Mouse (Mus musculus) cerebellum, adult 18-20 months (tissue): ENCODE results near the gene Smad6.

Experiments used
- DNase-seq, 2 experiments: peaks; one replicate each; pipeline ENCODE4 v3.0.0; 2021

The Smad6 gene

DNA sequence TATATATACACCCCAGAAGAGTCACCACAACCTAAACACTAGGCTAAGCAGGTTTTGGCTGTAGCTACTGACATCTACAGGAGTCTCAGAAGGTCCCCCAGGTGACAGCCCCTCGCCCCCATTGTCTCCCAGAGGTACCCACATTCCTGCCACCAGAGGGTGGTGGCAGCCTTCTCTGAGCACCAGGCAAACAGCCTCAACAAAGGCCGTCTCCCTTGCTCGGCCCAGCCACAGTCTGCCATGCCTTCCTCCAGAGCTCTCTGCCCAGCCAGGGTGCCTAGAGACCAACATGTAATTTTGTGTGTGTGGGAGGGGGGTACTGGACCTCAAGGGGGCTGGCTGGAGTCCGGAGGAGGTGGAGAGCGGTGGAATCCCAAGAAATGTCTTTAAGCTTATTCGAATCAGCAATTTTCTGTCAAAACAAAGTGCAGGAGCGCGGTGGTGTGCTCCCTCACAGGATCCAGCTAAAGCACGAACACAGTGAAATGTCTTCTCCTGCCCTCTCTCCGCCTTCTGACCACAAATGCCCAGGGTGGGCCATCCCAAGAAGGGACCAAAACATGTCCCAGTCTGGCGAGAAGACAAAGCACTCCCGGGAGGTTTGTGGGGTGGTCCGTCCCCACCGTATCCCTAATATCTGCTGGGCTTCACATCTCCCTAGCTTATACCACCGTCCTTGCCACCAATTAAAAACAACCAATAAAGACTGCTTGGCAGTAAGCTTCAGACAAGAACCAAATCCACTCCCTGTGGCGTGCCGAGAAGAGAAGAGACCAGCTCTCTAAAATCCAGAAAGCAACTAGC, 62.5 kb downstream of the Smad6 start:
- no peak for DNase-seq

DNA sequence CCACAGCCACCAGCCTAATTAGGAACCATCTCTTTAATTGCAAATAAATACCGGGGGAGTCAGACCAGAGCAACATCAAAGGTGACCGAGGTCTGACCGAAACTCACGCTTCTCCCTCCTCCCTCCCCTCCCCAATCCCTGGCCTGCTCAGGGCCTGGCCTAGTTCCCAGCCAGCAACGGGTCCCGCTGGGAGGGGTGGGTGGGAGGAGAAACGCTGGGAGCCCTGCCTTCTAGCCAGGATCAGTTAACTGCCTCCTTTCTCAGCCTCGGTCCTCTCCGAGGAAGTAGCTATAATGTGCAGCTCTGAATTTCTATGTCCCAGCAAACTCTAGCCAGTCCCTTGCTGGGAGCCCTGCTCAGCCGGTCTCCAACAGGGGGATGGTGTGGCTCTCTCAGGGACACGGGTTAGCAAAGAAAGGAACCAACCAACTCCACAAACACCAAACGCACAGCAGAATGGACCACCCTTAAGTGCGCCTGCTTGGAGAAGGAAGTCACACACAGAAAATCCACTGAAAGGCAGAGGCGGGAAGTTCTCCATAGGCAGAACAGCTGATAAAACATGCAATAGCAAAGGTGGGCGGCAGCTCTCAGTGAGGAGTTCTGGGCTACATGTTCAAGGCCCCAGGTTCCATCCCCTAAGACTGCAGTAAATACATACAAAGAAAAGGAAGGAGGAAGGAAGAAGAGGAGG, 63.4 kb downstream of the Smad6 start:
- DNase-seq: no peak

DNA sequence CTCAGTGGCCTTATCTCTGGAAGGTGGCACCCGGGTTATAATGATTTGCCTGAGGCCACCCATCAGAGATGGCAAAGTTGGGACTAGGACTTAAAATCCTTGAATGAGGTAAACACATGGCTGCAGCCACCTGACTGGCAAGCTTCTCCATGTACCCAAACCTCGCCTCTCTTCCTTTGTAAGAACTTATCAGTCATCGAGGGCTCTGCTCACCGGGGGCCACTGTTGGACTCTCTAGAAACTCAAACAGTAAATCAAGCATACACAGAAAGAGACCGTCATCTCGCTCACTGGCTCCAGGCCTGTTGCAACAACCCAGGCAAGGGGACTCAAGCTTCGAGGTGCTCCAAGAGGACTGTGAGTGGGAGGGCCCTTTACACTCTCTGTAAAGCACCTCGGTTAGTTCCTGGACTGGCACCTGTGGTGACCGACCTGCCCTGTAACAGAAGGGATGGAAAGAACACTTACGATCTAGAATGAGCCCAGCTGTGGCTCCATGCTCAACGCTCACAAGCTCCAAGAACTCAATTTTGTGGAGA, 64.1 kb downstream of the Smad6 start:
- DNase-seq: no peak

DNA sequence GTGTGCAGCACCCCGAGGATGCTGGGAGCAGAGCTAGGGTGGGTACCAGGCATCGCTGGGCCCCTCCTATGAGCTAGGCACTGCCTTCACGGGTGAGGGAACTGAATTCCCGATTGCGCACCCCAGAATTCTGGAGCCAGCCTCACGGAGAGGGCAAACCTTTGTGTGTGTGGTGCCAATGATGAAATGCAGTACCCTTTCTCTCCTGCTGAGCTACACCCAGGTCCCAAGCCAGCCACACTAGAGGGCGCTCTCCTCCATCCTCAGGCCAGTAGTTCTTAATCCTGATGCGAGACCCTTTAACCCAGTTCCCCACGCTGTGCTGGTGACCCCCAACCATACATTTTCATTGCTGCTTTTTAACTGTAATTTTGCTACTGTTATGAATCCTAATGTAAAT, 65.8 kb downstream of the Smad6 start:
- peak; percentile 34 to 38 for DNase-seq

DNA sequence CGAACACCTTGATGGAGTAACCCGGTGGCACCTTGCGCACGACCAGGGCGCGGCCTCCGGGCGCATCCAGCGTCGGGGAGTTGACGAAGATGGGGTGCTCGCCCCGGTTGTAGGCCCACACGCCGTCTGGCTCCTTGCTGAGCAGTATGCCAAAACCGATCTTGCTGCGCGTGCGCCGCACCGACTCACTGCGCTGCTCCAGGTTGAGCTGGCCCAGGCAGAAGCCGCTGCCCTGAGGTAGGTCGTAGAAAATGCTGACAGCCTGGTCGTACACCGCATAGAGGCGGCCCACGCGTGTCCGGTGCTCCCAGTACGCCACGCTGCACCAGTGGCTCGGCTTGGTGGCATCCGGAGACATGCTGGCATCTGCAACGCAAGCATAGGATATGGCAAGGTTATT, 68.2 kb downstream of the Smad6 start:
- no peak for DNase-seq

DNA sequence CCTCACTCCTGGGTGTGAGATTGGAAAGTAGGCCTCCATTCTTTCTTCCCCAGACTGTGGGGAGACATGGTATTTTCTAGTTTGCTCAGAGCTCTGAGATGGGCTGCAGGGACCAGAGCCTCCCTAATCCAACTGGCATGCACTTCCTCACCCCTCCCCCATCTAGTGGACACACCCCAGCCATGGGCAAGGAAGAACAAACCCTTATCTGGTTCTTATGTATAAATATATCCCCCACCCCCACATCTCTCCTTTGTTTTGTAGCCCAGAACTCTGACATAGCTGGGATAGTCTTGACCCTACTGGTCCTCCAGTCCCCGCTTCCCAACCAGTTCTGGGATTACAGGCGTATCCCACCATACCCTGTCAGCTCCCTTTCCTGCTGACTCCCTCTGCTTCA, 69.3 kb downstream of the Smad6 start:
- DNase-seq: no peak

DNA sequence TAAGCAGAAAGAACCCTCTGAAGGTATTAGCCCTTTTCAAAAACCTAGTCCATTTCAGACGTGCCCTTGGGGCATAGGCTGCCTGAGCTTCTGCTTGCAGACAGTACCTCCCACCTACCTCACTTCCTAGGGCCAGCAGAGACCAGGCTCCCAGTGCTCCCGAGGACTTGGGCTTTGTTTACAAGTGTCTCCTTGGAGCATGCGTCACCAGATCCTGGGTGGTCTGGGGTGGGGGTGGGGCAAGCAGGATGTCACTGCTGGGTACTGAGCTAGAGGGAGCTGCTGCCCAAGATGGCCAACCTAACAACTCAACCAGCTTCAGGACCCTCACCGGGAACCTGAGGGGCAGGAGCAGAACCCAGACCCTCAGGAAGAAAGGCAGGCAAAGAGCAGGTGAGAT, 71.5 kb downstream of the Smad6 start:
- DNase-seq: no peak

DNA sequence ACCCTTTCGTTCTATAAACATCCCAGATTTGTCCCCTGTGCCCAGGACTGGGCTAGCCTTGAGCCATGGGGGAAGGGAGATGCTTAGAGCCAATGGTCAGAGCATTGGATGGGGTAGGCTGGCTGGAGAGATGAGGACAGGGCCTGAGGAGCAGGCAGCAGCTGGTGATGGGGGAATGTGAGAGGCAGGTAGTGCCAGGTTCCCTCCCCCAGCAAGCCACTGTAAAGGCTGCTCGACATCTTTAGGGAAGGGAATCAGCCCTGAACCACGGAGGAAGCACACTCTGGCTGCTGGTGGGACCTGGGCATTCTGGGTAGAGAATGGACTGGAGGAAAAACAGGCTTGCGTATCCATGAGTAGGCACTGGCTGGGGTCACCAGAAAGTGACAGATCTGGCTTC, 72.5 kb downstream of the Smad6 start:
- DNase-seq: no peak

DNA sequence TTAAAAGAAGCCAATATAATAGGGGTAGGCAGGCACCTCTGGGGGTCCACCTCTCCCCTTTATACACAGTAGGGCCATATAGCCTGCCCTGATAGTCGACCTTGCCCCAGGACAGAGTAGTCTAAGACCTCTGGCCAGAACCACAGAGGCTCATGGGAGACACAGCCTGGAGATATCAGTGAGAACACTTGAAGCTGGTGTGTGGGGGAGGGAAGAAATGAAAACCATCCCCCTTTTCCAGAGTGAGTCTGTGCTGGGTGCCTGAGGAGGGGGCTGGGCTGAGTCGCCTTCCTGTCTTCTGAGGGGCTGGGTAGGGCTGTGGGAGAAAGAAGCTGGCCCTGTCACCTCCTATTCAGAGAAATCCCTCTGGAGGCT, 79.3 kb downstream of the Smad6 start:
- no peak for DNase-seq

DNA sequence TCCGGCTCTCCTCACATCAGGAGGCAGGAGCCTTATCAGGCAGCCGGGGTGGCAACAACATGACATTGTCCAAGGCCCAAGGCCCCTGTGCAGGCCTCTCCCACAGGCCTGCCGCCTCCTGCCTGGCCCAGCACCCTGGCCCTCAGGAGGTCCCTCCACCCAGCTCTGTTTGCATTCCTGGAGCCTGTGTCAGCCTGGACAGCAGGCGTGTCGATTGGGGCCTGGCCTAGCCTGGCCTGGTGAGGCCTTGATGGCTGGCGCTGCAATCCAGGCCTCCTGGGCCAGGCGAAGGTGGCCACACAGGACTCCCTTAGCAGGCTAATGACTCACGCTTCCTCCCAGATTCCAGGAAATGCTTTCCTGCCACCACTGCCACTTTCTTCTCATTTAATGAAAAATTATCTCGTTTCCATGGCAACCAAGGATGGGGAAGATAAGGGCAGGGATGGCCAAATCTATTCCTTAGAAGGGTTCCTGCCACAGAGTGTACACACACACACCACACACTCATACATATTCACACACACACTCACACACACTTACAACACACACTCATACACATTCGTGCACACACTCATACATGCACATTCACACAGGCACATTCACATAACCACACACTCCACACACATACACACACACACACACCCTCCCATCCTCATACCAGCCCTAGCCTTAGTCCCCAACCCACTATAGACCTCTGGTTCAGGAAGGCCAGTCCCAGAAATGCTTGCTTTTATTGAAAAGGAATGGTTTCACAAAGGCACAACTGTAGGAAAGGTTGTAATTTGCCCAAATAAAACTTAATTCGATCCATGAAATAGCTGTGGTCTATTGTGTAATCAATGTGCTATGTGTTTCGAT, 79.9 kb downstream of the Smad6 start:
- DNase-seq: no peak

DNA sequence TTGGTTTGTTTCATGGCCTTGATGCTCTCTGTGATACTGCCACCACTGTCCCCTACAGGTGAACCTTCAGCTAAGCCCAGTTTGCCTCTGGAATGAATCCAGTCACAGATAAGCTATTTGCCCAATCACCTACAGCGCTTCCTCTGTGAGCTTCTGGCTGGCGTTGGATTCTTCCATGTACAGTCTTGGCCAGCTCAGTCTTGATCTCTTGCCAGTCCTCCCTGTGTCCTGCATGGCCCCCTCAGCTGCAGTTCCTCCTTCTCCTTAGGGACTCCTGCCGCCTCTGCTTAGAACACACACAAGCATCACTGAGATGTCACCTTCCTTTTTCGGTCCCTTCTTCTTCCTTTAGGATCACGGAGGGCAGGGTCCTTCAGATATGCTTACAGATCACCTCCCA, 85.6 kb downstream of the Smad6 start:
- no peak for DNase-seq

DNA sequence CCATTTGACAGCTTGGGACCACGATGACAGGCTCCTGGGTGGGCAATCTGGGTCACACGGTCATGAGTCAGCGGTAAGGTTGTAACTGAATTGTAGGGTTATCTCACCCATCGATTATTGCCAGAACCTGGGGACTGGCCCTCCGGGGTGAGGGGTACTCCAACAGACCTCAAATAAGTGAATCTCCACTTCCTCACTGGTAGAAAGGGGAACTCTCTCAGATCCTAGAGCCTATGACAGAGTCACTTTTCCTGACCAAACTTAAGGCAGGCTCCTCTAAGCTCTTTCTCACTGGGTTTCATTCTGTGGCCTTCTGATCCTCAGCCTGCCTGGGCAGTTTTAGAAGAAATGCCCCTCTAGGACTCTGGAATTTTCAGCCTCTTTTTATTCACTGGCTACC, 88.8 kb downstream of the Smad6 start:
- no peak for DNase-seq

DNA sequence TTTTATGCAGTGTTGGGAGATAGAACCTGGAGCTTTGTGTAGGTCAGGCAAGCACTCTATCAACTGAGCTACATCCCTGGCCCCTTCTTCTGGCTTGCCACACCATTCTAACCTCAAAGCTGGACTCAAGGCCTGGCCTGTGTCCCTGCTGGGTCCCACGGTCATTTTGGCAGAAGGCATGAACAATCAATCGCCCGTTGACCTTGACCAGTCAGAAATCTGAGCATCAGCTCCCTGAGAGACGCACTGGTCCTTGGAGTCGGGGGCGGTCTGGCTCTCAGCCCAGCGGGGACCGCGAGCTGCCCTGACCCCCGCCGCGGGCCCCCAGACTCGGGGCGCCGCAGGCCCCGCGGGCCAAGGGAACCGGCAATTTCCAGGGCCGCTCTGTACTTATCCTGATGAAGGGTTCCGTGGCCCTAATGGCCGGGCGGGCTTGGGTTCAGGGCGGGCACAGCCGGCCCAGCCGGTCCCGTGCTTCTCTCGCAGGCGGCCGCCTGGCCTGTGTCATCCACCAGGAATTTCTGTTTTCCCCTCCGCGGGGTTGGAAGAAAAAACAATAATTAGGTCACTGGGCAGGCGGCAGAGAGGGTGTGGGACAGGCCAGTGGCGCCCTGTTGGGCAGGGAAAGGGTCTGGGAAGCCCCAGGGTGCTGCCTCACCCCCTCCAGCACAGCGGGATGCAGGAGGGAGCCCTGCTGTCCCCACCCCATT, 94.4 kb downstream of the Smad6 start:
- DNase-seq: peak; percentile 15 to 36

DNA sequence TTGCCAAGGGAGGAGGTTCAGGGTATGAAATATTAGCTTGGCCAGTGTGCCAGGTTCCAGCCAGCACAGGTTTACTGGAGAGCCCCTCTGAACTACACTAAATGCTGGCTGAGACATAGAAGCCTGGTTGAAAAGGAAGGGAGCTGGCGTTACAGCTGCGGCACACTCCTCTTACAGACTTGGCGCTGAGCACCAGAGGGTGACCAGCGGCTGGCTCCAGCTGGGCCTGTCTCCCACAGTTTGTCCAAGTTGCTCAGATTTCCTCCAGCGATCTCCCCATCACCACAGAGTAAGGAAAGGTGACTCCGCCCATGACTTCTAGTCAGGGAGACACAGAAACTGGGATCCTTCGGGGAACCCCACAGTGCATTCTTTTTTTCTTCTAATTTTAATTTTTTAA, 95.5 kb downstream of the Smad6 start:
- DNase-seq: no peak

DNA sequence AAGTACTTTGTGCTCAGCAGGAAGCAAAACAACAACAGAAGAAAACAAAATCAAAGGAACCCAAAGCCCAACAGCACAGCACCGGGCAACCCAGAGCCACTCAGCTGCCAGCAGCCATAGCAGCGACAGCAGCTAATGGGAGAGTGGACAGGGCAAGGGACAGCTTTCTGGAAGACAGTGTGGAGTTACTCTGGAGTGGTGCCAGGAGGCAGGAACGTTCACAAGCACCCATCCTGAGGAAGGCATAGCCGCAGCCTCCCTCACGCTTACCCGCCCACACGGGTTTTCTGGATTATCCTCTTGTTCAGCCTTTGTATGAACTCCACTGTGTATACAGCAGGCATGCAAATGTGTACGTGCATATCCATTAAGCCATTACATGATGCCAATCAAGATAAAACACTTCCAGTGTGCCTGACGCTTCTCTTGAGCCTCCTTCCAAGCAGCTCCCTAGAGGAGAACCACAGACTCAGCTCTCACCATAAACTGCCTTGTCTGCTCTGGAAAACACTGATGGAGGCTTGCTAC, 98.6 kb downstream of the Smad6 start:
- no peak for DNase-seq

DNA sequence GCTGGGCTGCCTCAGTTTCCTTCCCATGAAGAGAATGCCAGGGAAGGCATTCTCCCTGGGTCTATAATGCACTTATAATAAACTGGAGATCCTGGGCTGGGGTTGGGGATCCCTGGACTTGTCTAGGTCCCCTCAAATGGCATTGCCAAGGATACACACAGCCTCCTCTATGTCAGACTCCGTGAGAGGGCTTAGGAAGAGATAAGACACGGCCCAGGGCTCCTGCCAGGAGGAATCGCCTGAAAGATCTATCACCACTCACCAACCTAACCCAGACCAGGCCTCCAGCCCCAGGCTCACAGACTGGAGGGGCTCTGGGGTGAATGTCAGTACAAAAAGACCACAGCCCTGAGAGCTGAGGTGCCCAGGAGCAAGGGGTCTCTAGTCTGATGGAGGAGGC, 102.2 kb downstream of the Smad6 start:
- no peak for DNase-seq

DNA sequence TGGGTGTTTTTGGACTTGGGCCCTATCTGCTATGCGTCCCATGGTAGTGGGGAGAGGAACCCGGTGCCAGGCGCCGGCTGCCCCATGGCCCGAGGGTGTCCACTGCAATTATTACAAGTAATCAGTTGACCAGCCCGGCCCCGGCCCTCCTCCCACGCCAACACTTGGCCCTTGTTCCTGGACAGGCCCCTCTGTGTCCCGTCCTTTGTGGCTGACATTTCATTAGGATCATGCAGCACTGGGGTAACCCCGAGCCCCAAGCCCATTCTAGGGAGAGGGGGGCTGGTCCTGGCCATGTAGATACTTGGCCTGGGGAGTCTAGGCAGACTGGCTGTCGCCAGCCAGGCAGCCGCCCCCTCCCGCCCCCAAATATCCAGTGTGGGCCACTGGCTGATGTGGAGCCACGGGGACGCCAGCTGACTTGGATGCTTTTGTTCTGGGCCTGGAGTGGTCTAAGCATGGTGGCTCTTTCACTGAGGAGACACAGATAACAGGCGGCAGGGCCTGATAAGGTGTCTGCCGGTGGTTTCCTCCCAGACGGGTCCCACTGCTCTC, 102.8 kb downstream of the Smad6 start:
- DNase-seq: no peak

DNA sequence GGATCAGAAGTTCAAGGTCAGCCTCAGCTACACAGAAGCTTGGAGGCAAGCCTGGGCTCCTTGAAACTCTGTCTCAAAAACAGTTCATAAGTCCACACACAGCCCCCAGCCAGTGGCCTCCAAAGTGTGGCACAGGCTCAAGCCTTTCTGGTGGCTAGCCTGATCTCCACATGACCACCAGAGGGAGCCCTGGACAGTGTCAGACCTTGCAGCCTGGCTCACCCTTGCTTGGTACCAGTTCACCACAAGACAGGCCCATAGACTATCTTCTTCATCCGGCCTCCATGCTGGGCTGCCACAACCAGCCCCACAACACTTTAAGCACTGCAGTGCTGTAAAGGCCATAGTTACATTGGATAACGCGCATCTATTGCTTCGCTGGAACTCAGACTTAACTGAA, 103.6 kb downstream of the Smad6 start:
- DNase-seq: peak; percentile 62 to 66

DNA sequence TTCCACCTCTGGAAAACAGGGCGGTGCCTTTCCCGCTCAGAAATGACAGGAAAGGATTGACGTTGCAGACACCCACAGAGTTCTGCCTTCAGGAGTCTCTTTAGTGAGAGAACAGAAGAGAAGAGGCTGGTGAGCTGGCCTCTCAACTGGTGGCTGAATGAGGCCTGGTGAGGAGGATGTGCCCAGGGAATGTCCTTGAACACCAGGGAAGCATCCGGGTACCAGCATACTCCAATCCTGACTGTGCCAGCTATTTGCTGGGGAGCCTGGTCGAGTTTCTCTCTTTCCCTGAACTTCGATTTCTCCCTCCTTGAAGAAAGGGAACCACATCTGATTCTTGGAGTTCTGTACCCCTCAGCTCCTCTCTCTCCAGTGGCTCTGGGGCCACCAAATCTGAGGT, 105.4 kb downstream of the Smad6 start:
- DNase-seq: no peak

DNA sequence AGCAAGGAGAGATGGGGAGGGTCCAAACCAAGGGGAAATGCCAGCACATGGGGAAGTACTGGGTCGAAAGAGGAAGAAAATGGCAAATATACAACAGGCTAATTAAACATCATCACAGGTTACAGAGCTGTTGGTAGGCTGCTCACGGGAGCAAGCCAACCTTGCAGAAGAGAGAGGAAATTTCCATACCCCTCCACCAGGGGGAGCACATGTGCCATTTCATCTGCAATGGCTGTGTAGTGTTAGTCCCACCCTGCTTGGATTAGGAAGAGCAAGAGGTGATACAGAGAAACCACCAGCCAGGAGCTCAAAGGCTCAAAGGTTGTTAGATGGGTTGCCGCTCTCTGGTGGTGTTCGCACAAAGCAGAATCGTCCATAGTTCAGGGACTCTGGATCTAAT, 105.9 kb downstream of the Smad6 start:
- DNase-seq: peak in 1 of 2 experiments; percentile 22

DNA sequence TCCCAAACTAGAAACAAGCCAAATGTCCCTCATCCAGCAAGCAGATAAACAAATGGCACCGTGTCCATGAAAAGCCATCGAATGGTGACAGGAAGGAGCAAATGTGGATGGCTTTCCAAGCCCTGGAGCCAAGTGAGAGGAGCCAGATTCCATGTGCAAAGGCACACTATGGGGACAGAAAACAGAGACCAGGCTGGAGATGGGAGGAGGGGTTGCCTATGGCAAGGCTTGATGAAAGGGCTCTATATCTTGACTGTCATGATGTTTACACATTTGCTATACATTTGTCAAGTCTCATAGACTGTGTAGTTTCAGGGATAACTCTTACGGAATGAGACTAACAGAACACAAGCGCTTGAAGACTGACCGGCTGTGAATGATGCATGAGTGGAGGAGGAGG, 106.9 kb downstream of the Smad6 start:
- no peak for DNase-seq

DNA sequence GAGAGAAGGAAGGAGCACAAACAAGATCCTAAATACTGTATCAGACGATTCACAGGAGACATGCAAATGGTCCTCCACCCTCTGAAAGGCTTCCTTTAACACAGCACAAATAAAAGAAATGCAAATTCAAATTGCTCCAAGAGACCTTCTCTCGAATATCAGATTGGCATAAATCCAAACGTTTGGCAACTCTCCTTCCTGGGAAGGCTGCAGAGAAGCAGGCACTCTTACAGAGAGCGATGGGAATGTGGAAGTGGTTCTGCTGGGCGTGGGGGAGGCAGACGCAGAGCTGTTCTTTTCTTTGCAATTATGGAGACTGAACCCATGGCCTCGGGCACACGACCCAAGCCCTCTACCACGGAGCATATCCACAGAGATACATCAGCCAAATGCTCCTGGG, 109.8 kb downstream of the Smad6 start:
- no peak for DNase-seq
